Mouse (Mus musculus) testis, adult 10 weeks (tissue): ENCODE results near the gene Ltbp4. TPM values are rescaled to one million over a fixed set of nuclear protein-coding genes. Genes with fewer than 3 reads are reported as not detected.

Experiments
- polyA plus RNA-seq: library from polyadenylated mRNA; stranded (reverse); fragments of 350-450 nt; fragmentation: Illumina TruSeq; extraction: RNeasy Lipid Tissue Mini Kit (QIAGEN cat#74804); gene quantifications from one replicate; pipeline ENCODE4 v1.2.3, GENCODE M21; 2014; ENCODE audit warnings: low read depth, low replicate concordance

The Ltbp4 gene
- 0.38 TPM for polyA plus RNA-seq

GRCm38 (mm10) chr7:27337175-27337853, at the start of gene Ltbp4:
TSS of gene Ltbp4 (minus strand) at chr7:27337692.

GRCm38 (mm10) chr7:27356861-27357594, 19.5 kb upstream of the Ltbp4 start, which contains the start of gene Gm20479:
TSS of gene Gm20479 (minus strand) at chr7:27357419.

GRCm38 (mm10) chr7:27355745-27356240, 18.3 kb upstream of the Ltbp4 start, which contains the start of gene Shkbp1:
TSS of gene Shkbp1 (minus strand) at chr7:27356019.

GRCm38 (mm10) chr7:27258205-27258899, 79.1 kb downstream of the Ltbp4 start, which contains the start of gene Numbl:
TSS of gene Numbl (plus strand) at chr7:27258433.

Other genes with a start within 250 kb of the Ltbp4 start
- 0.14 TPM for gene Cyp2f2, start 217.8 kb downstream of the Ltbp4 start, polyA plus RNA-seq
- gene Cyp2t4, start 184.0 kb downstream of the Ltbp4 start, polyA plus RNA-seq = not detected
- gene Egln2, start 170.9 kb downstream of the Ltbp4 start, polyA plus RNA-seq = 11.1 TPM
- 4.3 TPM for gene Rab4b, start 158.8 kb downstream of the Ltbp4 start, polyA plus RNA-seq
- not detected for gene Gm21983, start 156.6 kb downstream of the Ltbp4 start, polyA plus RNA-seq
- not detected for gene Mia, start 156.5 kb downstream of the Ltbp4 start, polyA plus RNA-seq
- 17.3 TPM for gene BC024978, start 141.9 kb downstream of the Ltbp4 start, polyA plus RNA-seq
- gene Snrpa, start 141.4 kb downstream of the Ltbp4 start, polyA plus RNA-seq = 12.4 TPM
- 0.91 TPM for gene Itpkc, start 109.0 kb downstream of the Ltbp4 start, polyA plus RNA-seq
- 2.2 TPM for gene Coq8b, start 104.7 kb downstream of the Ltbp4 start, polyA plus RNA-seq
- 0.18 TPM for gene Numbl, start 79.3 kb downstream of the Ltbp4 start, polyA plus RNA-seq
- 0.64 TPM for gene Shkbp1, start 18.3 kb upstream of the Ltbp4 start, polyA plus RNA-seq
- gene Gm20479, start 19.7 kb upstream of the Ltbp4 start, polyA plus RNA-seq = not detected
- gene Sptbn4, start 110.0 kb upstream of the Ltbp4 start, polyA plus RNA-seq = 0.35 TPM
- not detected for gene Blvrb, start 110.3 kb upstream of the Ltbp4 start, polyA plus RNA-seq
- 0.52 TPM for gene Sertad3, start 136.1 kb upstream of the Ltbp4 start, polyA plus RNA-seq
- 0.91 TPM for gene Sertad1, start 149.2 kb upstream of the Ltbp4 start, polyA plus RNA-seq
- not detected for gene Prx, start 161.6 kb upstream of the Ltbp4 start, polyA plus RNA-seq
- 4.5 TPM for gene Hipk4, start 185.6 kb upstream of the Ltbp4 start, polyA plus RNA-seq
- gene Pld3, start 215.5 kb upstream of the Ltbp4 start, polyA plus RNA-seq = 1.1 TPM
- gene 2310022A10Rik, start 215.5 kb upstream of the Ltbp4 start, polyA plus RNA-seq = 16.3 TPM